Mouse (Mus musculus): Measurements from ENCODE around the gene Lhx5. TPM values are rescaled to one million over a fixed set of nuclear protein-coding genes. Genes with fewer than 3 reads are reported as not detected.

Lhx5 gene
- total and polyA plus RNA-seq, 3 experiments: not detected

DNA sequence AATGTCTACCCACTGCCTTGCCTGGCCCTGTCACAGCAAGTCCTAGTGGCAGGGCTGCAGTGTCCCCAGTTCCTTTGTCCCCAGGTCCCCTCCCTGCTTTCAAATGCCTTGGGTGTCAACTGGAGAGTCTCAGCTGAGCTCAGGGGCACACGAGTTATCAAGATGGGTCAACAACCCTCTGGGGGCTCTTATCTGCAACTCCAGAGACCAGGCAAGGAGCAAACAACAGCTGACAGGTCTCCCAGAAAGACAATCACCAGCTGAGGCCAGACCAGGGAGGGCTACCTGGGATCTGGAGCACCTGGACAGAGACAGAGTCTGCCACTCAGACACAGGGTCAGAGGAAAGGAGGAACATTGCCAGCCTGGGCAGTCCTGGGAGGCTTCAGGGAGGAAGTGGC lies 24.8 kb downstream of the Lhx5 start:
- no peak for DNase-seq (ENCODE audit: extremely low read depth)
- TF ChIP-seq JUND (conservative IDR thresholded peaks at IDR 0.05; ENCODE audit: low read depth, low read length): no peak
- no peak for TF ChIP-seq ETS1 (conservative IDR thresholded peaks at IDR 0.05; ENCODE audit: low read depth, low read length)
- TF ChIP-seq NELFE (IDR thresholded peaks at IDR 0.05; ENCODE audit: low read depth, low read length): no peak
- TF ChIP-seq ZKSCAN1 (IDR thresholded peaks at IDR 0.05; ENCODE audit: borderline replicate concordance, low read depth, low read length): no peak
- Histone ChIP-seq H3K79me2 (replicated peaks; ENCODE audit: control insufficient read depth, extremely low read depth, insufficient read depth, poor library complexity, severe bottlenecking) (no peaks in the 10 kb centered on the region), H3K9ac (ENCODE audit: insufficient read depth, low read depth) (no peak overlapping the region), H3K36me3 (replicated peaks in 1 of 2; ENCODE audit: control insufficient read depth in 1 of 2, insufficient read depth in 1 of 2, low read length in 1 of 2) (no peaks in the 10 kb centered on the region), H3K9me3 (replicated peaks; ENCODE audit: low read length) (no peaks in the 10 kb centered on the region), H3K4me2 (ENCODE audit: insufficient read depth, low read depth, poor library complexity, severe bottlenecking) (no peak overlapping the region), H3K27me3 (replicated peaks) (peaks cover 59% of the 10 kb centered on the region), H3K4me3 (replicated peaks in 1 of 3; ENCODE audit: low read depth in 2 of 3, low read length in 2 of 3, poor library complexity in 1 of 3) (no peak overlapping the region), H3K4me1 (ENCODE audit: control insufficient read depth in 1 of 2, insufficient read depth in 2 of 2) (peaks cover 6 to 34% of the 10 kb centered on the region in 2 experiments; a peak in 2 of 4 replicates), H3K27ac (ENCODE audit: insufficient read depth, low read depth) (no peak overlapping the region)
- in situ Hi-C loops (cut with MboI; ENCODE audit: low pct_ligation_motif_present, low pct_unique_long_range_greater_than_20kb, low sequenced_read_pairs) (no loop called here), dilution Hi-C loops (cut with MboI; ENCODE audit: extremely low pct_ligation_motif_present, extremely low pct_unique_long_range_greater_than_20kb, low sequenced_read_pairs) (no loop called here)

DNA sequence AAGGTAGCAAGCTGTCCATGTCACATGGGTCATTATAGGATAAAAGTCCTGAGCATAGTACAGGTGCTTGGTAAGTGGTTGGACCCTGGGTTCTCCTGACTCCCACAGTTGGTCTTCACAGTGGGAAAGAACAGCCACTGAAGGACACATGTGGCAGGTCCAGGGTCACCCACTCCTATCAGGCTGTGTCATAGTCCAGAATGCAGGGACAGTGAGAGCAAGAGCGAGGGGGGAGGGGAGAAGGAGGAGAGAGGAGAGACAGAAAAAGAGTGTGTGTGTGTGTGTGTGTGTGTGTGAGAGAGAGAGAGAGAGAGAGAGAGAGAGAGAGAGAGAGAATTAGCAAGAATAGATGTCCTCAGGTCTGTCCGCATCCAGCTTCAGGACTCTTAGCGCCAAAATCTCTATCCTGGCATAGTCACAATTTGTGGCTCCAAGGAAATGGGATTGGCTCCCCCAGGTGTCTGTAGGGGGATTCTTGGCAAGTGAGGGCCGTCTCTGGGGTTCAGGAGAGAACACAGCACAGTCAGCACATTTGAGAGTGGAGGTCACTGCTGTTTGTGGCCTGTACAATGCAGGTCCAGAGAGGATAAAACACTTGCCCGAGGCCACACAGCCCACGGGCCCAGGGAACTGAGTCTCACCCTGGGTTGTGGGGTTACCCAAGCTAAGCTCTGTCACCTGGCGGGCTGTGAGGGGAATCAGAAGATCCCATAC lies 25.5 kb downstream of the Lhx5 start:
- Histone ChIP-seq H3K4me1 (ENCODE audit: control insufficient read depth in 1 of 2, insufficient read depth in 2 of 2) (peaks cover 13 to 41% of the 10 kb centered on the region in 2 experiments; a peak in 3 of 4 replicates), H3K27ac (ENCODE audit: insufficient read depth, low read depth) (no peak overlapping the region), H3K4me3 (replicated peaks in 1 of 3; ENCODE audit: low read depth in 2 of 3, low read length in 2 of 3, poor library complexity in 1 of 3) (no peak overlapping the region), H3K36me3 (replicated peaks in 1 of 2; ENCODE audit: control insufficient read depth in 1 of 2, insufficient read depth in 1 of 2, low read length in 1 of 2) (no peaks in the 10 kb centered on the region), H3K9ac (ENCODE audit: insufficient read depth, low read depth) (no peak overlapping the region), H3K79me2 (replicated peaks; ENCODE audit: control insufficient read depth, extremely low read depth, insufficient read depth, poor library complexity, severe bottlenecking) (no peaks in the 10 kb centered on the region), H3K9me3 (replicated peaks; ENCODE audit: low read length) (no peaks in the 10 kb centered on the region), H3K27me3 (replicated peaks) (peaks cover 62% of the 10 kb centered on the region), H3K4me2 (ENCODE audit: insufficient read depth, low read depth, poor library complexity, severe bottlenecking) (no peak overlapping the region)
- DNase-seq (ENCODE audit: extremely low read depth): no peak
- TF ChIP-seq USF2 (conservative IDR thresholded peaks at IDR 0.05; ENCODE audit: low read depth, low read length): no peak
- no peak for TF ChIP-seq NELFE (IDR thresholded peaks at IDR 0.05; ENCODE audit: low read depth, low read length)
- no peak for TF ChIP-seq HCFC1 (IDR thresholded peaks at IDR 0.05; ENCODE audit: low read depth, low read length)
- no peak for TF ChIP-seq RCOR1 (conservative IDR thresholded peaks at IDR 0.05; ENCODE audit: low read depth, low read length)
- no peak for TF ChIP-seq MAZ (IDR thresholded peaks at IDR 0.05; ENCODE audit: low read depth, low read length)
- TF ChIP-seq CHD1 (IDR thresholded peaks at IDR 0.05; ENCODE audit: low read depth, low read length): no peak
- TF ChIP-seq SIN3A (IDR thresholded peaks at IDR 0.05; ENCODE audit: low read length): no peak
- TF ChIP-seq POLR2A (IDR thresholded peaks at IDR 0.05; ENCODE audit: low read depth, low read length): no peak
- TF ChIP-seq MYC (IDR thresholded peaks at IDR 0.05; ENCODE audit: low read depth, low read length): no peak
- no peak for TF ChIP-seq GABPA (IDR thresholded peaks at IDR 0.05; ENCODE audit: insufficient replicate concordance, low read depth, low read length)
- TF ChIP-seq JUND (conservative IDR thresholded peaks at IDR 0.05; ENCODE audit: low read depth, low read length): no peak
- no peak for TF ChIP-seq TBP (conservative IDR thresholded peaks at IDR 0.05; ENCODE audit: low read depth, low read length)
- dilution Hi-C loops (cut with MboI; ENCODE audit: extremely low pct_ligation_motif_present, extremely low pct_unique_long_range_greater_than_20kb, low sequenced_read_pairs) (no loop called here), in situ Hi-C loops (cut with MboI; ENCODE audit: low pct_ligation_motif_present, low pct_unique_long_range_greater_than_20kb, low sequenced_read_pairs) (no loop called here)
